Mouse (Mus musculus) liver, adult 2 months (tissue): ENCODE data around the gene Pknox2.

Experiments used
- CTCF ChIP-seq: fragments of 200-500 bp; IDR thresholded peaks from 2 replicates; pipeline ENCODE4 v1.5.1; 2011; ENCODE audit warnings: low read depth, low read length, control low read depth
- POLR2A ChIP-seq: fragments of 200-500 bp; IDR thresholded peaks from 2 replicates; pipeline ENCODE4 v1.6.1; 2011; ENCODE audit warnings: low read length, control low read depth; ENCODE audit not compliant: insufficient read depth; ENCODE audit errors: extremely low read depth

GRCm38 (mm10) chr9:37008090-37008489, 139.1 kb downstream of the Pknox2 start:
- no peak for TF ChIP-seq CTCF
- TF ChIP-seq POLR2A, result no peak
